Mouse (Mus musculus) cerebellum, adult 2 months (tissue): ENCODE measurements around the gene Kif16b.

ENCODE experiments used
- CTCF ChIP-seq: fragments of 200-500 bp; IDR thresholded peaks from 2 replicates; pipeline ENCODE4 v1.5.1; 2011; ENCODE audit warnings: low read depth, mild to moderate bottlenecking, control low read depth, low read length, moderate library complexity, borderline replicate concordance; ENCODE audit not compliant: insufficient read depth
- POLR2A ChIP-seq: fragments of 200-500 bp; IDR thresholded peaks from 2 replicates; pipeline ENCODE4 v1.6.1; 2011; ENCODE audit warnings: low read length, control low read depth, borderline replicate concordance; ENCODE audit not compliant: insufficient read depth

GRCm38 (mm10) chr2:142759192-142759591, 142.1 kb downstream of the Kif16b start:
- TF ChIP-seq CTCF, result no peak
- TF ChIP-seq POLR2A, result no peak
